Mouse (Mus musculus) lung, postnatal 25 days (tissue): ENCODE data around the gene Gm15097.
"Not testable (repeated sequence)": the region's sequence is repeated elsewhere in the genome, so short reads cannot be mapped to it uniquely, and the experiment has no call there.

Experiments
- DNase-seq: peaks from one replicate; pipeline ENCODE4 v3.0.0; 2022; ENCODE audit warnings: low spot score

The Gm15097 gene

DNA sequence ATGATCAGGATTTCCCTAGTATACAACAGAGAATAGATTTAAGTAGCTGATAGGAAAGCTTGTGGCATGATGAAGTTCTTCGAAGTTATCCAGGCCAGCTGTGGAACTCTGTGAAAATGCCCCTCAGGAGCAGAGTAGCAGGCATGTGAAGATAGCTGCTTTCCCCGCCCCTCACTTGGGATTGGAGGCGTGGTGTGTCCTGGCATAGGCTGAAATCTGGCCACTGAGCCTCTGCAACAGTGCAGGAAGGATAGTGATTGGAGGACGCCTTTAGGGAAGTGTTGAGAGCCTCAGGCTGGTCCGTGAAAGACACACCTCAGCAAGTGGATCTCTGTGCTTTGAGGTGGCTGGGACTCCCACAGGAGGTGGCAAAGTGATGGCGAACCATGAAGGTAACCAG lies at the start of gene Gm15097:
Gm15097 (plus strand) TSS at position 301 of the 400 bp plus-strand sequence.
- DNase-seq, result not testable (repeated sequence)

GRCm38 (mm10) chrX:149762853-149763252 lies 21.4 kb upstream of the Gm15097 start:
- not testable (repeated sequence) for DNase-seq

- not testable (repeated sequence) for DNase-seq
These were observed 26.9 kb downstream of the Gm15097 start for GRCm38 (mm10) chrX:149811178-149811577.
